Mouse (Mus musculus) left cerebral cortex, postnatal 14 days (tissue): ENCODE data around the gene Rab3b. TPM values are rescaled to one million over a fixed set of nuclear protein-coding genes. Genes with fewer than 3 reads are reported as not detected.

Experiments
- DNase-seq, 2 experiments: peaks; one replicate each; pipeline ENCODE4 v3.0.0; 2021 to 2022; ENCODE audit warnings: low spot score in 2 of 2, mixed read lengths in 1 of 2
- intact Hi-C: fragments of 180-260 bp; cut with DNase I; formaldehyde crosslinking; loops from one replicate; pipeline ENCODE4 v1.15.1; 2025
- long read RNA-seq, 2 experiments: library from polyadenylated mRNA; stranded (forward); transcript quantifications; one replicate each; pipeline ENCODE4 v2.0.0; 2021
- total RNA-seq, 2 experiments: library from RNA; stranded (reverse); gene quantifications; 2 replicates each; pipeline ENCODE4 v1.2.3; 2021

Rab3b gene
- 100 to 1,000 TPM; 106 to 123 TPM for total RNA-seq
- long read RNA-seq, experiment 1, transcript Rab3b-202 (5 exons, 3,327 nt), result major isoform, 59 of 63 reads
- long read RNA-seq, experiment 1, partial matches to known transcripts, result 1 of 63 reads
- long read RNA-seq, experiment 1, other reads (novel, unspliced or antisense), result 3 of 63 reads
- long read RNA-seq, experiment 2, transcript Rab3b-202 (5 exons, 3,327 nt), result major isoform, 52 of 56 reads
- long read RNA-seq, experiment 2, partial matches to known transcripts, result 4 of 56 reads
- long read RNA-seq, experiment 2, other reads (novel, unspliced or antisense), result 0 of 56 reads

DNA sequence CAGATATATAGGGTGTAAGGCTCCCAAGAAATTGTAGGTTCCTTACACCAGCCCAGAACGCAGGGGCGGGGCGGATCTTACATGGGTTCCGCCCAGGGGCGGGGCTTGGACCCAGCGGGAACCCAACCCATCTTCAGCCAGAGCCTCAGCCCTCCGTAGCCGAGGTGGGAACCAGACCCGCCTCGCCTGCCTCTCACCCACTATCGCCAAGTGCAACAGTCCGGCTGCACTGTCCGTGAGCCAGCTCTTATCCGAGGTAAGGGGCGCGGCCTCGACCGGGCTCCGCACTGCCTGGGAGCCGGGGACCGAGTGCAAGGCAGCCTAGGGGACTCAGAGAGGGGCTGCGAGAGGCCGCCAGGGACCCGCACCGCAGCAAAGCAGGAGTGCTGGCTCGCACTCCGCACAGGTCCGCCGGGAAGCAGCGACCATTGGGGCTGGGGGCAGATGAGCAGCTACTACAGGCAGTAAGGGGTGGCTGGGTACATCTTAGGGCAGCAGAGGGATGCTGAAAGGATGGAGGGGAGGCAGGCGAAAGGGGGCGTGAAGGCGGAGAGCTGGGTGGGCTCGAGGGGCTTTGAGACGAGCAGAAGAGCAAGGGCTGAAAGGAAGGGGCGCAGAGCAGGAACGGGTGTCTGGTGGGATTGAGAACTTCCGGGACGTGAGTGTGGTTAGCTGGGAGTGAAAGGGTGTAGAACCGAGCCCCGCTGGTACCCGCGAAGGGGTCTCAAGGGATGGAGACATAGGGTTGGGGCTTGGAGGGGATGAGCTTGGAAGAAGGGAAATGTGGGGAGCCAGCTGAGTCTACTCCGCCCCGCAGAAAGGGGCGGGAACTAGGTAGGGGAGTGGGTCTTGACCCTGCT lies at the start of gene Rab3b:
TSS of gene Rab3b (plus strand) at position 101 of the 860 bp plus-strand sequence.
- intact Hi-C loops, result loop anchor here (10.0 kb wide), 1 partner anchor 286 kb away; no protein-coding TSS in a partner anchor
- DNase-seq, result peak; percentile 34 to 54

- intact Hi-C loops, result no loop called here
- DNase-seq, result peak in 1 of 2 experiments; percentile 21
These were observed 48.2 kb upstream of the Rab3b start for GRCm38 (mm10) chr4:108830698-108831097.

GRCm38 (mm10) chr4:108832916-108833827 lies 45.7 kb upstream of the Rab3b start, which contains the start of gene Btf3l4:
TSS of gene Btf3l4 (minus strand) at chr4:108833614.
- intact Hi-C loops, result no loop called here

GRCm38 (mm10) chr4:108833828-108834114 lies 45.1 kb upstream of the Rab3b start:
- DNase-seq, result no peak
- intact Hi-C loops, result no loop called here

More at GRCm38 (mm10) chr4:108832916-108833827, 45.7 kb upstream of the Rab3b start, which contains the start of gene Btf3l4:
- DNase-seq, result peak; percentile 90 to 91

DNA sequence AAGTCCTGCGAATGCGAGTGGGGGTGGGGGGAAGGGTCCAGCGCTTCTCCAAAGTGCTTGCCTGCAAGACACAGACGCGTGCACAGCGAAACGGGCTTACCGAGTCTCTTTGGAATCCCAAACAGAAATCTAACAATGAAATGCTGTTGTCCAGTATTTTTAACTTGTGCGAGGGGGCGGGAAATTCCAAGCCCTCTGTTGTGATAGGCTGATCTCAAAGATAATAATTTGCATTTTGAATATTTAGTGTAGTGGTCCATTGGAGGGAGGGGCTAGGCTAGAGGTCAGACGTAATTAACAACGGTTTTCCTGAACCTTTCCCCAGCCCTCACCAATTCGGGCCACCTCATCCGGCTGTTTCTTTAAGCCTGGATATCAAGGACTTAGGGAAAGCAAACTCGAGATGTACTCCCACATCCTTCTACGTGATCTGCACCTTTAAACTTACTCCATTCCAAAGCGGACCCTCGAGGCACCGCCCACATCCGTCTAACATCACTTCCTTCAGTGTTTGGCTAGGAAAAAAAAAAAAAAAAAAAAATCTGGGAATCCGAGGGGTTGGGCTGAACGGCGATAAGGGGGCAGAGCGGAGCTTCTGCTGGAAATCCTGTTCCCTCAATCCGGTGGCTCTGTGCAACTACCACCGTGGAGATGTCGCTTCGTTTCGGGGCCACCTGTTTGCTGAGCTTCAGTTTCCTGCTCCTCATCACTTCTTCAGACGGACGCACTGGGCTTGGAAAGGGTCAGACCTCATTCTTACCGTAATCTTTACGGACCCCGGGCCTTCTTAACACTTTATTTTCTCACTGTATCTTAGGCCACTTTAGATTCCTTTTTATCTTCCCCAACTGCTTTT lies 44.5 kb upstream of the Rab3b start, which contains the start of gene Txndc12:
TSS of gene Txndc12 (plus strand) at position 487 of the 856 bp plus-strand sequence.
- intact Hi-C loops, result no loop called here
- DNase-seq, result peak; percentile 81 to 90

- DNase-seq, result peak in 1 of 2 experiments; percentile 11
- intact Hi-C loops, result no loop called here
These were observed 43.9 kb upstream of the Rab3b start for GRCm38 (mm10) chr4:108834971-108835311.

GRCm38 (mm10) chr4:108835496-108835895 lies 43.4 kb upstream of the Rab3b start:
- intact Hi-C loops, result no loop called here
- DNase-seq, result no peak

DNA sequence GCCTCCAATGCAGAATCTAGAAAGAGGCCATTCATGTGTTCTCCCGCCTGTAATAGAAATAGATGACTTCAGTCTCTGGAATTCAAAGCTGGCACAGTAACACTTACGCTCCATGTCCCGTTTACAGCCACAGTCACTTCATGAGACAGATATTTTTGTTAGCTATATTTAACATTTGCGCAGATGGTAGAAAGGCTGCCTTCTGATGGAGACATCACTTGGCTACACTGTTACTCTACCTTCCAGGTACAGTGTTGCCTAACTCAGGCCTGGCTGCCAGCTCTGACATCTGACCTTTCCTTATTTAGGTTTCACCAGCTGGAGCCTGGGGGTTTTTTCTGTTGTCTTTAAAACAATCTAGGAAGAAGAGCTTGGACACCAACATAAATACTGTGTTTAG lies 40.8 kb upstream of the Rab3b start:
- intact Hi-C loops, result no loop called here
- peak; percentile 32 to 62 for DNase-seq

GRCm38 (mm10) chr4:108841920-108842578 lies 36.8 kb upstream of the Rab3b start:
- DNase-seq, result no peak
- intact Hi-C loops, result no loop called here

DNA sequence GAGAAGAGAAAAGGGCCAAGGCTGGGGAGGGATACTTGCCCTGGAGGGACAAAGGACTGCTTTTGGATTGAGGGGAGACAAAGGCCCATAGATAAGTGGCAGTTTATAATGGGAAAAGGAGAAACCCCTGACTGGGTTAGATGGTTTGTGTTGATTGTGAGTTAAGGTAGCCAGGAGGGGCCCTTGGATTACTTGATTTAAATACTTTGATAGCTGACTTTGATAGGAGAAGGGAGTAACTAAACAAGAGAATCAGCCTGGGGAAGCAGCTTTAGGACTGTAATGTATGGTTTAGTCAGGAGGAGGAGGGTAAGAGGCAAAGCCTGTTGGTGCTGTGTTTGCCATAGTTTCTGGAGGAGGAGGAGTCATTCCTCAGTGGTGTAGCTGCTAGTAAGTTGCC lies 35.5 kb upstream of the Rab3b start:
- DNase-seq, result no peak
- intact Hi-C loops, result no loop called here

DNA sequence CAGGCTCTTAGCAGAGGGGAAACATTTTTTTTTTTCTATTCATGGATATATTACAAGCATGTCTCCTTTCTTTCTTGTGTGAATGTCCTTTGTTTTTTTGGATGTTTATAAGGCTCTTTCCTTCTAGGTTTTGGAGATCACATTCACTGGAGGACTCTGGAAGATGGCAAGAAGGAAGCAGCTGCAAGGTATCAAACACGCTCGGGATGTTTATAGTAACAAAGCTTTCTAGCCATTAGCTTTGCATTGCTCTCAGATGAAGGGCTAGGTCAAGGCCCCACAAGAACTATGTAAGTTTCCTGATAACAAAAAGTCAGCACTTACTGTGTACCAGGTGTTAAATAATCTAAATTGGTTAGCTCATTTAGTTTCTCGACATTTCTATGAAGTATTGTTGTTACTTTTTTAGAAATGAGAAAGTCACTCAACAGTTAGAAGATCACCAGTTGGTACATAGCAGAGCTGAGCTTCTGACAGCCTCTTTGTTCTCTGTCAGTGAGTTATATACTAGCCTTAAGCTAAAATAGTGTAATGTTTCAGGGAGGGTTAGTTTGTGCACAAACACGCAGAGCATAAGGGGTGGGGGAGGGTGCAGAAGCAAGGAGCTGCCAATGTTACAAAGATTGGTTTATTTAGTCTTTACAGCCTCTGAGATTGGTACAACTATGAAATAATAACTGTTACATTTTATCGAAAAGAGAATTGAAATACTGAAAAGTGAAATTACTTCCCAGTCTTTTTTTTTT lies 32.9 kb upstream of the Rab3b start:
- DNase-seq, result no peak
- intact Hi-C loops, result no loop called here

GRCm38 (mm10) chr4:108847715-108848504 lies 31.0 kb upstream of the Rab3b start, which contains the start of gene Kti12:
TSS of gene Kti12 (plus strand) at chr4:108847785.
- DNase-seq, result peak; percentile 82 to 83
- intact Hi-C loops, result no loop called here

DNA sequence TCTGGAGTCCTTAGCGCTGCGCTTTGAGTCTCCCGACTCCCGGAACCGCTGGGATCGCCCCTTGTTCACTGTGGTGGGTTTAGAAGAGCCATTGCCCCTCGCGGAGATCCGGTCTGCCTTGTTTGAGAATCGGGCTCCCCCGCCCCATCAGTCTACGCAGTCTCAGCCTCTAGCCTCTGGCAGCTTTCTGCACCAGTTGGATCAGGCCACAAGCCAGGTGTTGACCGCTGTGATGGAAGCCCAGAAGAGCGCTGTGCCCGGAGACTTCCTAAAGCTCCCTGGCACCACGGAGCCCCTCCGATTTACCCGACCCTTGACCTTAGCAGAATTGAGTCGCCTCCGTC lies 30.4 kb upstream of the Rab3b start, which contains the start of gene A730015C16Rik:
TSS of gene A730015C16Rik (minus strand) at position 115 of the 344 bp plus-strand sequence.
- DNase-seq, result no peak
- intact Hi-C loops, result no loop called here

GRCm38 (mm10) chr4:108866806-108867205 lies 12.1 kb upstream of the Rab3b start:
- intact Hi-C loops, result no loop called here
- no peak for DNase-seq

DNA sequence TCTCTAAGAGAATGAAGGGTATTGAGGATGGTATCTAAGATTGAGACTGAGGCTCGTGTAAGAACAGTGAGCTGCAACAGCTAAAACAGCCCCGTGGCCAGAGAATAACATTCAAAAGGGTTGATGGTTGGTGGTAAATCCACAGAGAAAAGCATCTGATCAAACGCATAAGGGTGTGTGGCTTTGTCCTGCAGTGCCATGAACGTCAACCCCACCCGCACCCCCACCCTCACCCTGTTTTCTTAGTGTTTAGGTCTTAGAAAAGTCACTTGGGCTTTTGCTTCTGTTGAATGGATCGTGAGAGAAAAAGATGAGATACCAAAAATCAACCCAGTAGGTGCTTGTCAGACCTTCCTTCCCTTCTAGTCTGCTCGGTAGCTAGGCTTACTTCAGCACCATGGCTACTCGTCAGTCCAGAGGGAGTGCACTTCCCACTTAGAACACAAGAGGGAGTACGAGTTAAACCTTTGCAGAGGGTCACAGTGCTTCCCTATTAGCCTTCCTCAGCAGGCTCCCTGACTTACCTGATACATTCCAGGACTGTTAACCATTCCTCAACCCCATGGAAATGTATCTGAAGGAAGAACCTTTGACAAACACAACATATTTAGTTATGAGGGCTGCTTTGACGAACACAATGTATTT lies 9.0 kb upstream of the Rab3b start:
- intact Hi-C loops, result loop anchor here (1.0 to 10.0 kb wide), 2 partner anchors 106 to 295 kb away; no protein-coding TSS in a partner anchor
- DNase-seq, result peak; percentile 94 to 98

GRCm38 (mm10) chr4:108873746-108874145 lies 5.1 kb upstream of the Rab3b start:
- intact Hi-C loops, result loop anchor here (10.0 kb wide), 1 partner anchor 291 kb away; no protein-coding TSS in a partner anchor
- DNase-seq, result no peak
